Mouse (Mus musculus) heart, embryonic 11.5 days (tissue): ENCODE results near the gene Med19. TPM values are rescaled to one million over a fixed set of nuclear protein-coding genes. Genes with fewer than 3 reads are reported as not detected.
A peak's percentile ranks its signal among the peaks of the same experiment; 100 is the strongest.

Source experiments
- ATAC-seq: fragments of 200-750 bp; cut with Nextera tagmentation; replicated peaks from 2 replicates; pipeline ENCODE4 v1.8.0; 2017; ENCODE audit warnings: moderate library complexity; ENCODE audit not compliant: insufficient number of reproducible peaks, low FRiP score, low TSS enrichment
- H3K27ac ChIP-seq: fragments of 300-500 bp; sonication (generic); 2 replicates; pipeline ENCODE4 v1.5.1; 2014; ENCODE audit warnings: mild to moderate bottlenecking, low read depth, low read length
- H3K27me3 ChIP-seq: fragments of 300-500 bp; sonication (generic); 2 replicates; pipeline ENCODE4 v1.6.1; 2014; ENCODE audit warnings: mild to moderate bottlenecking, low read length, mixed read lengths; ENCODE audit not compliant: control insufficient read depth, insufficient read depth
- H3K36me3 ChIP-seq: fragments of 300-500 bp; sonication (generic); 2 replicates; pipeline ENCODE4 v1.6.1; 2014; ENCODE audit warnings: mild to moderate bottlenecking, low read length, moderate library complexity, mixed read lengths; ENCODE audit not compliant: control insufficient read depth, insufficient read depth
- H3K4me1 ChIP-seq: fragments of 300-500 bp; sonication (generic); 2 replicates; pipeline ENCODE4 v1.6.1; 2014; ENCODE audit warnings: low read length; ENCODE audit not compliant: control insufficient read depth, insufficient read depth
- H3K4me2 ChIP-seq: fragments of 300-500 bp; sonication (generic); 2 replicates; pipeline ENCODE4 v1.6.1; 2014; ENCODE audit warnings: mild to moderate bottlenecking, moderate library complexity
- H3K4me3 ChIP-seq: fragments of 300-500 bp; sonication (generic); 2 replicates; pipeline ENCODE4 v1.5.1; 2014; ENCODE audit warnings: low read depth, low read length
- H3K9ac ChIP-seq: fragments of 300-500 bp; sonication (generic); 2 replicates; pipeline ENCODE4 v1.6.1; 2014; ENCODE audit warnings: mild to moderate bottlenecking, low read depth, low read length, moderate library complexity
- H3K9me3 ChIP-seq: fragments of 300-500 bp; sonication (generic); replicated peaks from 2 replicates; pipeline ENCODE4 v1.6.1; 2016; ENCODE audit warnings: low read length; ENCODE audit not compliant: control insufficient read depth
- WGBS: fragments of 180-500 bp; shearing (Covaris S2); extraction: QIAGEN DNeasy Blood & Tissue Kit; methylation state at CpG from one replicate; pipeline ENCODE4 v1.1.7; 2014; ENCODE audit not compliant: insufficient replicate concordance; 5-methylcytosine and 5-hydroxymethylcytosine counted together
- polyA plus RNA-seq: library from polyadenylated mRNA; unstranded; fragments of >200 nt; fragmentation: Nextera tagmentation; extraction: Ambion mirVana; gene quantifications from 2 replicates; pipeline ENCODE4 v1.2.1, GENCODE M21; 2014

Gene Med19
- polyA plus RNA-seq, 1 experiment from 2014 or later = 42.1 TPM

DNA sequence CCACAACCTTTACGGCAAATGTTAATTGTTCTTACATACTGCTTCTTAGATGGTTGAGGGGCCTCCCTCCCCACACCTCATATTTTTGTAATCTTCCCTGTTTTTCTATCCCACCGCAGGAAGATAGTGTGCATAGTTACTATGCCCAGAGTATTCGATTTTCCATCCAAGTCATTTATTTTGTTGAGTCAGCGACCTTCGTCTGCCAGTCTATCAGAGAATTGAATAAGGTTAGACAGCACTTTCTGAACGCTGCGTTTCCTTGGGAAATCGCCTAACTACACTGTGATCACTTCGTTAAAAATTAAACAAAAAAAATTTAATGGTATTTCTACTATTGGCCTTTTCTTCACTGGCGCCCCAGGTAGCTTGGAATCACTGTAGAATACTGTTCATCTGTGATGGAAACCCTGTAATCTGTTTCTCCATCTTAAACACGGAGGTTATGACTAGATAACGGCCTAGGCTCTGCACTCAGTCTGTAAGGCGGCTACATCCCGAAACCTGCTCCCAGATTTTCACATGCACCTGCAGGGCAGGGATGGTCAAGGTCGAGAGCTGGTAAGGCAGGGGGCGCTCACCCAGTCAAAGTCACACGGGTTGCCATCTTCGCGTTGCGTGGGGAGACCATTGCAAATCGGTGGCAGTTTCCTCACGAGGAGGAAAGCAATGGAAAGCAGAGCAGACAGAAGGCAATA, 783 bp upstream of the Med19 start:
- peak overlapping the region; percentile 77 for H3K9ac ChIP-seq
- 9% methylated on average over 22 of the region's 22 CpGs for WGBS
- H3K4me1 ChIP-seq = peaks cover 5% of the 10 kb centered on the region
- peak overlapping the region; percentile 51 for H3K27ac ChIP-seq
- ATAC-seq = peak; percentile 59
- no peaks in the 10 kb centered on the region for H3K9me3 ChIP-seq
- H3K27me3 ChIP-seq = no peaks in the 10 kb centered on the region
- peak overlapping the region; percentile 91 for H3K4me3 ChIP-seq
- H3K4me2 ChIP-seq = peak overlapping the region; percentile 67
- peaks cover 19% of the 10 kb centered on the region for H3K36me3 ChIP-seq

DNA sequence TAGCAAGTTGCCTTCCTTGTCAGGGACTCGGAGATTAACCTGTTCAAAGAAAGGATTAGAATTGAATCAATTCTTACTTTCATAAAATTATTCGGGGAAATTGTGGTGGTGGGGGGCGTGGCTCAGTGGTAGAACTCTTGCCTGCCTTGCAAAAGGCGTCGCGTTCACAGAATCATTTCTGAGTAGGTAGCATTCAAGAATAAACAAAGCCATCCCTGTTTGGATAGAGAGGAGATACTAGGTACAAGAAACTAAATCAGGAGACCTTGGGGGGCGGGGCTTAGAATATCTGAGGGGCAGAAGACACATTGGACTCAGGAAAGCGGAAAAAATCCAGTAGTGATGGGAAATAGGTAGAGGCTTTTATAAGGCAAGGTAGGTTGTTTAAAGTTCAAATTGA, 814 bp downstream of the Med19 start, which contains the start of gene Tmx2:
Gene Tmx2 (minus strand): TSS at position 125 of the 400 bp plus-strand sequence.
- H3K36me3 ChIP-seq = peaks cover 9% of the 10 kb centered on the region
- H3K4me1 ChIP-seq = peaks cover 10% of the 10 kb centered on the region
- peak within 1 kb of the TSS; percentile 74 for H3K4me2 ChIP-seq
- H3K9me3 ChIP-seq = no peaks in the 10 kb centered on the region
- H3K4me3 ChIP-seq = peak within 1 kb of the TSS; percentile 91
- H3K27ac ChIP-seq = peak within 1 kb of the TSS; percentile 64; the same call in 1 of the 2 replicates
- peak within 1 kb of the TSS; percentile 87 for H3K9ac ChIP-seq
- 11% methylated on average over 8 of the region's 8 CpGs for WGBS
- no peaks in the 10 kb centered on the region for H3K27me3 ChIP-seq
- ATAC-seq = no peak

DNA sequence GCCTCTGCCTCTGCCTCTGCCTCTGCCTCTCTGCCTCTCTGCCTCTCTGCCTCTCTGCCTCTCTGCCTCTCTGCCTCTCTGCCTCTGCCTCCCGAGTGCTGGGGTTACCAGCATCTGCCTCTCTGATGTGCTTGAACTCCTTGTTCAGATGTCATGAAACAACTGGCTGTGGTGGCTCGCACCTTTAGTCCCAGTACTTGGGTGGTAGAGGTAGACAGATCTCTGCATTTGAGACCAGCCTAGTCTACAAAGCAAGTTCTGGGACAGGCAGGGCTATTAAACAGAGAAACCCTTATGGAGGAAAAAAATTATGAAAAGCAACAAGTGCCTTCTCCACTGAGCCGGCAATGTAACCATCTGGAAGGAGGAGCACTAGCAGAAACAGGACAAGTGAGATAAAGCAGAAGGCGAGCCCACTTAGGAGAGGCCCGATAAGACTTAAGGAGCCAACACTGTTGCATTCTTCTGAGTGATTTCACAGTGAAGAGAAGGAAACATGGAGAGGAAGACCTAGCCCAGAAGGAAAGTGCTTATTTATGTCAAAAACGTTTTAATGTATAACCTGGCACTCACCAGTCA, 4.5 kb downstream of the Med19 start:
- no peak overlapping the region for H3K9ac ChIP-seq
- ATAC-seq = no peak
- peak overlapping the region; percentile 66; the same call in 1 of the 2 replicates for H3K27ac ChIP-seq
- H3K4me1 ChIP-seq = peaks cover 5% of the 10 kb centered on the region; the same call in 1 of the 2 replicates
- H3K4me3 ChIP-seq = no peak overlapping the region
- 25% methylated on average over 6 of the region's 6 CpGs for WGBS
- peaks cover 10% of the 10 kb centered on the region for H3K36me3 ChIP-seq
- no peaks in the 10 kb centered on the region for H3K27me3 ChIP-seq
- peak overlapping the region; percentile 16 for H3K4me2 ChIP-seq
- H3K9me3 ChIP-seq = no peaks in the 10 kb centered on the region

DNA sequence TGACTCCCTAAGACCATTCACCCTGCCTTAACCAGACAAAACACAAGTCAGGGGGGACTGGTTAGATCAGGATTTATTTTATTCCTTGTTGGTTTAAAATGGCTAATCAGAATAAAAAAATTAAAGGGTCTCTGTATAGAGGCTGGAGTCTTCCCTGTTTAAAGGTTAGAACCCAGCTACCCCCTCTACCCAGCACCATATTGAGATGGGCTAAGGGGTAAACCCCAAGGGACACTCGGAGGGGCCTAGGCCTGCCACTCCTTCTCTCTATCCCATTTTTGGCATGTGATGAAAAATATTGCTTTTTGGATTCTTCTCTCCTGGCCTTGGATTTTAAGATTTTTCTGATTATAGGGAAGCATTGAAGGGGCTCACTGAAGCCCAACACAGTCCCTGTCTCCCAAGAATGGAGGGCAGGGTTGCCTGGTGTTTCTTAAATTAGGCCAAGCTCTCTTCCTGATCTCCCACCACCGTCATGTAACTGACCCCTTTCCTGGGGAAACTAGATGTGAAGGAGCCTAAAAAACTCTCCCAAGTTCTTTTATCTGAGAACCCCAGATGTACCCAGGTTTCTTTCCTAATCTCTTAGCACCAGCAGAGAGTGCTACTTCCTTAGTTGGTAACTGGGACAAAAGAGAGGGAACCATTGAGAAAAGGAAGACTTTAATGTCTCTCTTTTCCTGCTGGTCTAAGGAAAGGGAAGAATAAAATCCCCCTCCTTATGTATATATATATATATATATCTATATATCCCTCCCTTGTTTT, 10.1 kb downstream of the Med19 start:
- Histone ChIP-seq H3K9me3 (no peaks in the 10 kb centered on the region), H3K4me3 (no peak overlapping the region), H3K27ac (no peak overlapping the region), H3K27me3 (no peaks in the 10 kb centered on the region), H3K9ac (no peak overlapping the region), H3K36me3 (peaks cover 41% of the 10 kb centered on the region), H3K4me2 (no peak overlapping the region), H3K4me1 (no peaks in the 10 kb centered on the region)
- WGBS = 71% methylated on average over 2 of the region's 2 CpGs
- no peak for ATAC-seq

- no peak for ATAC-seq
- no peaks in the 10 kb centered on the region for H3K4me1 ChIP-seq
- no peak overlapping the region for H3K4me2 ChIP-seq
- no peak overlapping the region for H3K9ac ChIP-seq
- no peaks in the 10 kb centered on the region for H3K9me3 ChIP-seq
- WGBS = 86% methylated on average over 12 of the region's 12 CpGs
- H3K27ac ChIP-seq = no peak overlapping the region
- no peak overlapping the region for H3K4me3 ChIP-seq
- H3K27me3 ChIP-seq = no peaks in the 10 kb centered on the region
- H3K36me3 ChIP-seq = peaks cover 46% of the 10 kb centered on the region
Measured at GRCm38 (mm10) chr2:84690050-84690449, 11.8 kb downstream of the Med19 start.

- H3K27ac ChIP-seq = no peak overlapping the region
- WGBS = 87% methylated on average over 5 of the region's 5 CpGs
- H3K9ac ChIP-seq = no peak overlapping the region
- peaks cover 37% of the 10 kb centered on the region for H3K36me3 ChIP-seq
- no peaks in the 10 kb centered on the region for H3K9me3 ChIP-seq
- H3K27me3 ChIP-seq = no peaks in the 10 kb centered on the region
- no peaks in the 10 kb centered on the region for H3K4me1 ChIP-seq
- no peak for ATAC-seq
- H3K4me2 ChIP-seq = no peak overlapping the region
- H3K4me3 ChIP-seq = no peak overlapping the region
Measured at GRCm38 (mm10) chr2:84695007-84695695, 16.9 kb downstream of the Med19 start.

DNA sequence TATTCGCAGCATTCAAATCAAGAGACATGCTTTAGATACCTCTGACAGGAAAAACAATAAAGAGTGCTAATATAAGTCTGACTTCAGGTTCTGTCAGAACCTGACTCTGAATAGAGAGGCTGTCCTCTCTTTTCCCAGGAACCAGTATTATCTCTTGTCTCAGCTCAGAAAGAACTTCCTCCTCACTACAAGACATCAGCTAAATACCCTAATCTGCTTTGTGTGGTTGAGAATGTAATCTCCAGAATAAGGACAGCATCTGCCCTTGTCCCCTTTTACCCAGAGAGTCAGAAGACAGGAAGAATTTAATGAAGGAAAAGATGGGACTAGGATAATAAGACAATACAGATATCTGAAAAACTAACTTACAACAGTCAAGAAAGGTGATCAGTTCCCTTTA, 25.3 kb downstream of the Med19 start:
- Histone ChIP-seq H3K4me3 (no peak overlapping the region), H3K9ac (no peak overlapping the region), H3K9me3 (no peaks in the 10 kb centered on the region), H3K36me3 (peaks cover 12% of the 10 kb centered on the region), H3K4me1 (no peaks in the 10 kb centered on the region), H3K27ac (no peak overlapping the region), H3K27me3 (no peaks in the 10 kb centered on the region), H3K4me2 (no peak overlapping the region)
- WGBS = 86% methylated on average over 1 of the region's 1 CpGs
- ATAC-seq = no peak

GRCm38 (mm10) chr2:84704329-84704728, 26.1 kb downstream of the Med19 start:
- Histone ChIP-seq H3K9ac (no peak overlapping the region), H3K9me3 (no peaks in the 10 kb centered on the region), H3K4me2 (no peak overlapping the region), H3K27ac (no peak overlapping the region), H3K36me3 (peaks cover 10% of the 10 kb centered on the region), H3K27me3 (no peaks in the 10 kb centered on the region), H3K4me3 (no peak overlapping the region), H3K4me1 (no peaks in the 10 kb centered on the region)
- 79% methylated on average over 5 of the region's 5 CpGs for WGBS
- ATAC-seq = no peak
